Comparison of ENCODE assay signal across 9 mouse cellular contexts in genomic region chr15:85177576-85177975, GRCm38 (mm10). TPM values are rescaled to one million over a fixed set of nuclear protein-coding genes. Genes with fewer than 3 reads are reported as not detected.
DNase-seq lines count a peak whose midpoint lies in the region; ATAC-seq lines count a peak whose summit lies in the region.
"Had no signal": no experiment of that assay in that cellular context is flagged by ENCODE, and none has a peak within 500 bp of the region (broad histone marks: within the 10 kb centered on the region; RNA-seq: fewer than 3 reads in every experiment).

No protein-coding gene starts in this region.

- H3K4me1 ChIP-seq in kidney, embryonic 15.5 days = peaks cover 29% of the 10 kb centered on the region
- peaks cover 37% of the 10 kb centered on the region for H3K4me1 ChIP-seq in embryonic facial prominence, embryonic 14.5 days (ENCODE audit: control insufficient read depth, insufficient read depth, low read length)

- no peak for ATAC-seq in kidney, embryonic 15.5 days (replicated peaks; ENCODE audit: low FRiP score)
- no peak for ATAC-seq in embryonic facial prominence, embryonic 14.5 days (ENCODE audit: low read depth)

- no peaks in the 10 kb centered on the region for H3K27me3 ChIP-seq in kidney, embryonic 15.5 days
- H3K27me3 ChIP-seq in embryonic facial prominence, embryonic 14.5 days (replicated peaks; ENCODE audit: control insufficient read depth, insufficient read depth, low read length) = 0 out of 2 replicates have a peak, but pooled peaks cover 4% of the 10 kb centered on the region
- H3K27me3 ChIP-seq: hindbrain, embryonic 15.5 days had no signal

- no peaks in the 10 kb centered on the region for H3K9me3 ChIP-seq in kidney, embryonic 15.5 days (replicated peaks)
- no peaks in the 10 kb centered on the region for H3K9me3 ChIP-seq in embryonic facial prominence, embryonic 14.5 days (ENCODE audit: control insufficient read depth, low read length)
- H3K9me3 ChIP-seq: hindbrain, embryonic 15.5 days had no signal

- no peak overlapping the region for H3K4me3 ChIP-seq in kidney, embryonic 15.5 days (replicated peaks)
- no peak overlapping the region for H3K4me3 ChIP-seq in embryonic facial prominence, embryonic 14.5 days (ENCODE audit: low read depth, low read length)
- H3K4me3 ChIP-seq: hindbrain, embryonic 15.5 days had no signal

- peak; percentile 52 for DNase-seq in adrenal gland, postnatal 10 days
- DNase-seq in adrenal gland, adult 2 months = no peak
- peak; percentile 21 to 68 for DNase-seq in kidney, postnatal 36 days
- peak; percentile 61 for DNase-seq in ES-CJ7 (ENCODE audit: low read depth, low spot score)
- peak; percentile 87 for DNase-seq in embryonic facial prominence, embryonic 14.5 days (ENCODE audit: low spot score)
- peak; percentile 99 for DNase-seq in mesoderm, embryonic 11.5 days (ENCODE audit: low read depth, low spot score)
- DNase-seq in layer of hippocampus, adult 9-10 months (ENCODE audit: low spot score) = no peak

- no peak overlapping the region for H3K9ac ChIP-seq in kidney, embryonic 15.5 days
- no peak overlapping the region for H3K9ac ChIP-seq in embryonic facial prominence, embryonic 14.5 days (ENCODE audit: low read depth, low read length)
- H3K9ac ChIP-seq: hindbrain, embryonic 15.5 days had no signal

- 73% methylated on average over 8 of the region's 8 CpGs for WGBS in kidney, embryonic 15.5 days
- 72% methylated on average over 8 of the region's 8 CpGs for WGBS in embryonic facial prominence, embryonic 14.5 days

- no peak overlapping the region for H3K4me2 ChIP-seq in kidney, embryonic 15.5 days
- H3K4me2 ChIP-seq in embryonic facial prominence, embryonic 14.5 days (ENCODE audit: low read depth, low read length) = no peak overlapping the region
- H3K4me2 ChIP-seq: hindbrain, embryonic 15.5 days had no signal

- H3K36me3 ChIP-seq in kidney, embryonic 15.5 days = no peaks in the 10 kb centered on the region
- H3K36me3 ChIP-seq in embryonic facial prominence, embryonic 14.5 days (ENCODE audit: control insufficient read depth, insufficient read depth, low read length) = no peaks in the 10 kb centered on the region
- H3K36me3 ChIP-seq: hindbrain, embryonic 15.5 days had no signal

- H3K27ac ChIP-seq in kidney, embryonic 15.5 days = no peak overlapping the region
- no peak overlapping the region for H3K27ac ChIP-seq in embryonic facial prominence, embryonic 14.5 days (replicated peaks; ENCODE audit: low read depth, low read length)
- H3K27ac ChIP-seq: hindbrain, embryonic 15.5 days had no signal

RNA-seq across cellular contexts. Expression of gene Fbln1, which starts 28.2 kb away (rescaled TPM):
- 10 to 100 TPM; 44.1 to 46.3 TPM for total RNA-seq in adrenal gland, postnatal 10 days (2021)
- 10 to 100 TPM; 34.0 to 38.5 TPM for total RNA-seq in adrenal gland, adult 2 months (2021)
- 37.6 and 42.1 TPM in 2 replicates for polyA plus RNA-seq in adrenal gland, adult 2 months (2012; rRNA removed)
- polyA plus RNA-seq in kidney, embryonic 15.5 days (2015; fragmentation: Nextera tagmentation; extraction: Ambion mirVana) = 170 and 206 TPM in 2 replicates
- polyA plus RNA-seq in embryonic facial prominence, embryonic 14.5 days (2014; fragmentation: Nextera tagmentation; extraction: Ambion mirVana) = 235 and 267 TPM in 2 replicates

RNA-seq across cellular contexts. Expression of gene Ribc2, which starts 45.7 kb away (rescaled TPM):
- not detected for total RNA-seq in adrenal gland, postnatal 10 days (2021)
- total RNA-seq in adrenal gland, adult 2 months (2021) = not detected
- not detected in 2 replicates for polyA plus RNA-seq in adrenal gland, adult 2 months (2012; rRNA removed)
- polyA plus RNA-seq in kidney, embryonic 15.5 days (2015; fragmentation: Nextera tagmentation; extraction: Ambion mirVana) = 0.53 TPM in 2 replicates
- polyA plus RNA-seq in embryonic facial prominence, embryonic 14.5 days (2014; fragmentation: Nextera tagmentation; extraction: Ambion mirVana) = 0.67 and 0.69 TPM in 2 replicates

RNA-seq across cellular contexts. Expression of gene Smc1b, which starts 45.8 kb away (rescaled TPM):
- under 1 TPM; 0.27 to 0.33 TPM for total RNA-seq in adrenal gland, postnatal 10 days (2021)
- not detected for total RNA-seq in adrenal gland, adult 2 months (2021)
- polyA plus RNA-seq in adrenal gland, adult 2 months (2012; rRNA removed) = 0.02 TPM in 1 of 2 replicates, not detected in the other
- polyA plus RNA-seq in kidney, embryonic 15.5 days (2015; fragmentation: Nextera tagmentation; extraction: Ambion mirVana) = 0.21 and 0.22 TPM in 2 replicates
- 0.17 and 0.30 TPM in 2 replicates for polyA plus RNA-seq in embryonic facial prominence, embryonic 14.5 days (2014; fragmentation: Nextera tagmentation; extraction: Ambion mirVana)

Comparison
In these comparisons a context has a peak if more than half of its experiments do, and no peak if none do; other contexts are left out.
1. DNase-seq: peak in adrenal gland, postnatal 10 days (single experiment), kidney, postnatal 36 days (2 of 2), ES-CJ7 (single experiment), embryonic facial prominence, embryonic 14.5 days (single experiment) and mesoderm, embryonic 11.5 days (single experiment); none in adrenal gland, adult 2 months (single experiment) and layer of hippocampus, adult 9-10 months (single experiment).